Mouse (Mus musculus): ENCODE data around the gene Disc1.

The Disc1 gene

GRCm38 (mm10) chr8:125221062-125221461 lies 167.1 kb downstream of the Disc1 start:
- no peak for DNase-seq (ENCODE audit: low read depth)

GRCm38 (mm10) chr8:125223031-125223753 lies 169.2 kb downstream of the Disc1 start:
- DNase-seq (ENCODE audit: low read depth), result no peak

- DNase-seq (ENCODE audit: low read depth), result no peak
These were observed 170.3 kb downstream of the Disc1 start for GRCm38 (mm10) chr8:125224271-125224699.

DNA sequence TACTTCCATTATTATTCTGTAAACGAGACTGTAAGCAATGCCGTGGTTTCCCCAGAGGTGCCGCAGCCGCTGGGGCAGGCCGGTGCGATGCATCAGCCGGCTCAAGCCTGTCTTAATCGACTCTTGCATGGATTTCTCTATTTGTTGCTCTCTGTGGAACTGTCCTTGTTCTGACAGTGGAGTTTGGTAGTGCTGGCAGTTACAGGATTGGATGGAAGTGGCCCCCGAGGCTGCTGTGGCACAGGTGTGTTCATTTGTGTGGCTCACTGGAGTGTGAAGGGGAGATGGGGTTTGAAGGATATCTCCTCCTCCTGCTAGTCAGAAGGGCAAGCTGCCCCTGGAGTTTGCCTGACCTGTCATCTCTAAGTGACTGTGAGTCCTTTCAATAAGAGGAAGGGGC lies 171.3 kb downstream of the Disc1 start:
- no peak for DNase-seq (ENCODE audit: low read depth)

DNA sequence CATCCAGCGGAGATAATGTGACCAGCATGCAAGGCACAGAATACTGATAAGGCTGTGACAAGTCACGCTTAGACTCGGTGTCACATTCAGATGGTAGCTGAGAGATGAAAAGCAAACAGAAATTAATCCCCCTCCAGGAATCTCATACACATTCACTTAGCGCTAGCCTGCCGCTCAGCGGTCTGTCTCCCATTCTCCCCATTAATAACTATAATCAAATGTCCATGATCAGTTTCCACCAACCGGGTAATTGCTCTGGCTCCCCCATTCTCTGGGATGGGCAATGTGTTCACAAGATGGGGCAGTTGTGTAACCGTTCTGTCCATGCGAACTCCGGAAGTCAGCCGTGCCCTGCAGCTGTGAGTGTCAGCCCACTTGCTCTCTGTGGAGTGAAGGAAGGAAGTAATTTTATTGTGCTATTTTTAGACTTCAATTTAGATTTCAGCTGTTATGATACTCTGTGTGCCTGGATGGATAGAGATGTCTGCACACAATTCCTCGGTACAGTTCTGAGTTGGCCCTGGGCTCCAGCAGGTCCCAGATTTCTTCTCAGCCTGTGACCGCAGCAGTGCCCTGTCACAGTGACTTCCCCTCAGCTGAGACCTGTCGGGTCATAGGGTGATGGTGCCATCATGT lies 173.1 kb downstream of the Disc1 start:
- DNase-seq (ENCODE audit: low read depth), result no peak

DNA sequence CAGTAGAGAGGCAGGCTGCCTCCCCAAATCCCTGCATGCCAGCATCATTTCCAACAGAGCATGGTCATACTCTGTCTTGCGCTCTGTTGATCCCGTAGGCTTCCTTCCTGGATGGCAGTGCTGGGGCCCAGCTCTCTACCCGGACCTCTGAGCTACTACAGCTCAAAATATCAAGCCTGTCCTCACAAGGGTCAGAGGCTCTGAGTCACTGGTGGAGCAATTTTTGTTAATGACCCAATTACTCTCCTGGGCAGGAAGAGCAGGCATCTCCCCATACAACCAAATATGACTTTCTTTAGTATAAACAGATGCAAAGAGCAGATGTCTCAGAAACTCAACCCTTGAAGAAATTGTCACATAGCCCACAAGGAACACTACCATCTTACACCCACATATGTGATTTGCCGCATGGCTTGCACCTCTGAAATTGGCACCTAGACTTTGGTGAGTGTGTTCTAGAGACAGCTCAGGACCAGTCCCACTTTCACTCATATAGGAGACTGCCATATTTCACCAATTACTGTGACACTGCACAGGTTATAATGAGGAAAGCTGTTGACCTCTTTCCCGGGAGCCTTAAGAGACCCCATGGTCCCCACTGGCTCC lies 176.6 kb downstream of the Disc1 start:
- DNase-seq (ENCODE audit: low read depth), result no peak

DNA sequence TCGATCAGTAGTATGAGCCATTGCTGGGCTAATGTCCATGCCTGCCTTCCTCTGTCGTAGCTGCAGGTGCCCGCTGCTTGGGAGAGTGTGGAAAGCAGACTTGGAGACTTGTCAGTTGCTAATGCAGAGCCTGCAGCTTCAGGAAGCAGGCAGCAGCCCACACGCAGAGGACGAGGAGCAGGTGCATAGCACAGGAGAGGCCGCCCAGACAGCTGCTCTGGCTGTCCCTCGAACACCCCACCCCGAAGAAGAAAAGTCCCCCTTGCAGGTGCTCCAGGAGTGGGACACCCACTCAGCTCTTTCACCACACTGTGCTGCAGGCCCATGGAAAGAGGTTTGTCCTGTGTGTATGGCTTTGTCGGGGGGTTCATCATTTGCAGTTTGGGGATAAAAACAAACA lies 178.7 kb downstream of the Disc1 start:
- no peak for DNase-seq (ENCODE audit: low read depth)

DNA sequence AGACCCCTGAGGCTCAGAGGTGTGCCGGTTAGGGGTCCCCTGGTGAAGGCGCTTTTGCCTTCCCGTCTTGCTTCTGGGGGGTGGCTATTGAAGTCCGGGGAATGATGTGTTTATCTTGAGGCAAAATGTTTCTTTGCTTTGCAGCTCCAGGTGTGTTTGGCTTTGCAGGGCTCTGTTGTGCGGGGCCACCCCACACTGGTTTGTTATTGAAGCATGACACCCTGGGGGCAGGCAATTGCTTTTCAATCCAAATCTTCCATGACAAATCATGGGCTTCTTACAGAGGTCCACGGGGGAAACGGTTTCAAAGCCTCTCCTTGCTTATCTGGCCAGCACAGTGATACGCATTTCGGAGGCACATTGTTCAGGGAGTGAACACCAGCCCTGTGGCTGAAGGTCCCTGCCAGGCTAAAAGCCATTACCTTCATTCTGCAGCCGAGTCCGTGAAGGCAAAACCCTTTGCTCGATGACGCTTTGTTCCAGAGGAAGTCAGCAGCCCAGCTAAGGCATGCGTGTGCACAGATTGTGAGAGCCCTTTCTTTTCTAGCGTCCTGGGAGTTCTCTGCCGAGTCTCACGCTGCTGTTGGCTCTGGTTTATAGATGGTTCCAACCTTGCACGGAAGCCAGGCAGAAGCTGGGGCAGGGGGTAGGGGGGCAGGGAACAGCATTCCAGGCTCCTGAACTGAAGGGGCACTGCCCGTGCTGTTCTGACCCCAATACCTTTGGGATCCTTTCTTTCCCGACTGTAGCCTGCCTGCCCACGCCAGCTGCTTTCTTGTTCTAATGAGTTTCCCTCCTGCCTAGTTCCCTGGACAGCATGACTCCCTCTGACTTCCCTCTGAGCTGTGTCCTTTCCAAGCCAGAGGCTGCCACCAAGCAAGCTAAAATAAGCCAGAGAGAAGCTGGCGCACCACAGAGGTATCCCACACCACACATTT lies 182.2 kb downstream of the Disc1 start:
- DNase-seq (ENCODE audit: low read depth), result no peak

DNA sequence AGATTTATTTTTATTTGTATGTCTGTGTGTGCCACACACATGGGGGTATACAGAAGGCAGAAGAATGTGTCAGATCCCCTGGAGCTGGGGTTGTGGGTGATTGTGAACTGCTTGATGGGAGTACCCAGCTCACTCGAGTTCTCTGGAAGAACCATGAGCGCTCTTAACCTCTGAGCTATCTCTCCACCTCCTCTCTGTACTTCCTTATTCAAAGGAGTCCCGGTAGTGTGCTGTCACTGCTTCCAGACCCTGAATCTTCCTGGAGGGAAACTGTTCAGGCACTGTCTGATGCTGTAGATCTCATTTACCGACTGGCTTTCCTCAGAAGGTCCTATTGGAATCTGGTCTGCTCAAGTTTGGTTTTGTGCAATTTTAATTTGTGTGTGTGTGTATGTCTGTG lies 186.8 kb downstream of the Disc1 start:
- DNase-seq (ENCODE audit: low read depth), result no peak

DNA sequence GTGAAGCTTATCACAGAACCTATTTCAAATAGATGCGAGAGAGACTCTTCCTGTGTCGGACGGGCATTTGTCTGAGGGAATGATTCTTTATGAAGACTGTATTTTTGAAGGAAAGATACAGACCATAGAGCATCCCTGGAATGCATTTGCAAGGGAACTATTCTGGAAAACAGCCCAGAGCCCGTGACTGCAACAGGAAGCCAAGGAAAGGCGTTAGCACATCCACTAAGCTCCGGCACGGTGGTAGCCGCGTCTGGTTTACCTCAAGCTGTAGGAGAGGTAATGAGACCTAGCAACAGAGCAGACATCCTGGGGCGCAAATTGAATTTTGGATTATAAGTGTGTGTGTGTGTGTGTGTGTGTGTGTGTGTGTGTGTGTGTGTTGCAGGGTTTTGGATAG lies 188.4 kb downstream of the Disc1 start:
- no peak for DNase-seq (ENCODE audit: low read depth)

- DNase-seq (ENCODE audit: low read depth), result no peak
These were observed 188.9 kb downstream of the Disc1 start for GRCm38 (mm10) chr8:125242921-125243320.

GRCm38 (mm10) chr8:125246737-125247292 lies 192.8 kb downstream of the Disc1 start:
- no peak for DNase-seq (ENCODE audit: low read depth)

GRCm38 (mm10) chr8:125247349-125247748 lies 193.4 kb downstream of the Disc1 start:
- DNase-seq (ENCODE audit: low read depth), result no peak

GRCm38 (mm10) chr8:125252946-125253345 lies 199.0 kb downstream of the Disc1 start:
- no peak for DNase-seq (ENCODE audit: low read depth)

DNA sequence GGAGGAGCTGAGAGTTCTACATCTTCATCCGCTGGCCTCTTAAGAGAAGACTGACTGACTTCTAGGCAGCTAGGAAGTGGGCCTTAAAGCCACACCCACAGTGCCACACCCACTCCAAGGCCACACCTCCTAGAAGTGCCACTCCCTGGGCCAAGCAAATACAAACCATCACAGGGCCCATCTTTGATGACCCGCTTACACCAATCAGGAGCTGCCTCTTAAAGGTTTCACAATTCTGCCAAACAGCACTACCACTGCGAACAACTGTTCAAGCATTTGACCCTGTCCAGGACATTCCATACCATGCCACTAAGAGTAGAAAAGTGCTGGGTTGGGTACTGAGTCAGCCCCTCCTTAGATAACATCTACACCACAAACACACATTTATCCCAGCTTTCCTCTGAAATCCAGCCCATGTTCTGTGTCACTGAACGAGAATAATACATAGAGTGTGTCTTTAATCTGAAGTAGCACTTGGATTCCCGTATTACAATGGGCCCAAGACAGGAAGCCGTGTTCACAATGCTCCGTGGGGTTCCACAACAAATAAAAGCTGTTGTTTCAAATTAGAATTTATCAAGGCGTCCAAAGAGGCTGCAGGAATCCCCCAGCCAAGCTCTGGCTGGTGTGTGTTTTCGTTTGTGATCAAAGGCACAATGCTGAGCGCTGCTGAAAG lies 199.6 kb downstream of the Disc1 start:
- DNase-seq (ENCODE audit: low read depth), result no peak

DNA sequence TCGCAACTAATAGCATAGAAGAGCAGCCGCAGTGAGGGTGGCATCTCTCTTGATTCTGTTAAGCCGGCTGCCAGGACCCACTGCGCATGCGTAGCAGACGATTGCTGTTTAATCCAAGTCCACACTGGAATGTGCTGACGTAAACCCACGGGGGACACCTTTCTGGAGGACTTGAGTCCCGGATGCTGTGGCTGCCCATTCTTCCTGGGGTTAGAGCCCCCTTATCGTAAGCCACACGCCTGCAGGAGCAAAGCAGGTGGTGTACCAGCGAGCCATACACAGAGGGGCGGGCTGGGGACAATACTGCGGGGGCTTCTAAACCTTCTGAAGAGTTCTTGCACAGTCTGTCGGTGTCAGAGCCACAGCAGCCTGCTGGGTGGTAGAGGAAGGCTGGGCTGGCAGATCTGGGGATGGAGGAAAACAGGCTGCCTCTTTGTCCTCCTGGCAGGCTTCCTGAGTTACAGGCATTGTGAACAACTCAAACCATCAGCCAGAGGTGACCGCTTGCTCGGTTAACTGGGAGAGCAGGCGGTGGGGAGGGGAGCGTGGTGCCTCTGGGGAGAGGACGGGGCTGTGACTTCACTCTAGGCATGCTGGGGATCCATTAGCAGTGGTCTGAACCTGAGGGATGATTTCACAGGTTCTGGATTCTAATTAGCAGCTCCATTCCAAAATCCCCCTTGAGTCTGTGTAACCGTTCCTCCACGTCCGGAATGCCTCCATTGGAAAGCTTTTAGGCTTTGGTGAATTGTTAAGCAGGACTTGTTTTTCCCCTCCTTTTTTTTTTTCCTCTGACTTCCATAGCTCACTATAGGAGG lies 200.4 kb downstream of the Disc1 start:
- DNase-seq (ENCODE audit: low read depth), result no peak

DNA sequence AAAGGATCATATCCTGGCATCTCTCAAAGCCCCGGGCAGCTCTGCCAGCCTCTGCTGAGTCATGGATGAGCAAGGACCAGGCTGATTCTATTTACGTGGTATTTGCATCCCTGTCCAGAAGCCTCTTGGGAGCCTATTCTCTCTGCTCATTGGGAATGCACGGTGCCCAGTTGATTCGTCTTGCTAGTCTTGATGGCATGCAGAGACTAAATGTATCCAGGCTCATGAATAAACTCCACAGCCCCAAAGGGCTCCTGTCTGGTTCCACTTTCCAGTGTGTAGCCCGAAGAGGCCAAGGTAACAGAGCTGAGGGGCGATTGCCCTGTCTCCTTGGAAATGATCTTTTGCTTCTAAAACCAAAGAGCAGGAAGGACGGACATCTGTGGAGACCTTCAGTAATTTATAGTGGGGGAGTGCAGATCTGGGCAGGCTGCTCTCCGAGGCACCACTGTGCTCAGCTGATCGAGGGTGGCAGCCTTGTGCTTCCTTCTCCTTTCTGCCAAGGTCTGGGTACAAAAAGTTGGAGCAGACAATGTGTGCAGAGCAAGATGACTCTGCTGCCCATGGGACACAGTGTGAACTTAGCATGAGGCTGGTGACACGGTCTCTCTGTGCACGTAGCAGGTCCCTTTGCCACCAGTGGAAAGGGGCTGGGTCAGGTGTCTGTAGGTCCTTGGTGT lies 201.2 kb downstream of the Disc1 start:
- no peak for DNase-seq (ENCODE audit: low read depth)

GRCm38 (mm10) chr8:125257660-125258059 lies 203.7 kb downstream of the Disc1 start:
- DNase-seq (ENCODE audit: low read depth), result no peak

DNA sequence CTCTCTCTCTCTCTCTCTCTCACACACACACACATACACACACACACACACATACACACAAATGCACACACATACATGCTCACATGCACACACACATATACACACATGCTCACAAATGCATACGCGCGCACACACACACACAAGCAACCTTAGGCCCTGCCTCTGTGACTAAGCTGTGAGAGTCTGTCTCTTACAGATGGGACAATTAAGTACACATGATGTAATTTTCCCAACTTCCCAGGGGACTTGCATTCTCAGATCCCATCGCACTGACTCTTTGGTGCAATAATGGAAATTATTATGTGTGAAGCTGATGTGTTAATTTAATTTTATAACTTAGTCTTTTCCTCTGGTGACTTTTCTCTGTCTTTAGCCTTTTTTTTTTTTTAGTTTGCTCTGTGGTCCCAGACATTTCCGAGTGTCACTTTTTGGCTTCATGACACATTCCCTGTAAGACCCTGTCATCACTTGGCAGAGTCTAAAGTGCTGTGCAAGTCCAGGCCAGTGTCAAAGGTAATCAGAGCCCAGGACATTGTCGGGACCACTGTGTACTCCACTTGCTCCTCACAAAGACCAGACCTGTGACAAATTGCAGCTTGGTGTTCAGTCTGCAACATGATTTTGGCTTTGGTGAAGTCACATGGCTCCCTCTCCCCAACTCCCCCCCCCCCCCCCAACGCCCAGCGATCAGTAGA lies 205.0 kb downstream of the Disc1 start:
- DNase-seq (ENCODE audit: low read depth), result no peak

Data from 416B (cell line).